Mouse (Mus musculus) spleen, adult 12 weeks (tissue): ENCODE results near the gene Emx1.

ENCODE experiments used
- DNase-seq: peaks from one replicate; pipeline ENCODE4 v3.0.0; 2022; ENCODE audit warnings: low spot score

Emx1 gene

GRCm38 (mm10) chr6:85189911-85190591 lies 2.8 kb downstream of the Emx1 start:
- no peak for DNase-seq

GRCm38 (mm10) chr6:85190671-85191070 lies 3.4 kb downstream of the Emx1 start:
- DNase-seq: no peak

- no peak for DNase-seq
These were observed 4.7 kb downstream of the Emx1 start for GRCm38 (mm10) chr6:85191751-85192440.

GRCm38 (mm10) chr6:85193381-85194318 lies 6.4 kb downstream of the Emx1 start:
- no peak for DNase-seq

- no peak for DNase-seq
These were observed 10.7 kb downstream of the Emx1 start for GRCm38 (mm10) chr6:85197951-85198350.

- DNase-seq: no peak
These were observed 19.1 kb downstream of the Emx1 start for GRCm38 (mm10) chr6:85206182-85206938.

GRCm38 (mm10) chr6:85206939-85207285 lies 19.7 kb downstream of the Emx1 start:
- no peak for DNase-seq

- no peak for DNase-seq
These were observed 20.1 kb downstream of the Emx1 start for GRCm38 (mm10) chr6:85207345-85207744.

- no peak for DNase-seq
These were observed 22.2 kb downstream of the Emx1 start for GRCm38 (mm10) chr6:85209226-85209967.

GRCm38 (mm10) chr6:85210686-85211085 lies 23.4 kb downstream of the Emx1 start:
- DNase-seq: no peak

GRCm38 (mm10) chr6:85218251-85218650 lies 31.0 kb downstream of the Emx1 start:
- no peak for DNase-seq

GRCm38 (mm10) chr6:85218684-85219445 lies 31.6 kb downstream of the Emx1 start:
- no peak for DNase-seq

- no peak for DNase-seq
These were observed 32.5 kb downstream of the Emx1 start for GRCm38 (mm10) chr6:85219706-85220105.

- DNase-seq: no peak
These were observed 33.7 kb downstream of the Emx1 start for GRCm38 (mm10) chr6:85220917-85221316.

- no peak for DNase-seq
These were observed 35.3 kb downstream of the Emx1 start for GRCm38 (mm10) chr6:85222551-85222950.

- no peak for DNase-seq
These were observed 36.4 kb downstream of the Emx1 start for GRCm38 (mm10) chr6:85223498-85224150.

- no peak for DNase-seq
These were observed 37.2 kb downstream of the Emx1 start for GRCm38 (mm10) chr6:85224442-85224891.

GRCm38 (mm10) chr6:85226570-85226969 lies 39.3 kb downstream of the Emx1 start:
- DNase-seq: no peak

GRCm38 (mm10) chr6:85227520-85227919 lies 40.3 kb downstream of the Emx1 start:
- DNase-seq: no peak

- DNase-seq: no peak
These were observed 43.5 kb downstream of the Emx1 start for GRCm38 (mm10) chr6:85230762-85231161.
